Mouse (Mus musculus) retina, embryonic 14.5 days (tissue): Measurements from ENCODE around the gene Btbd9.

Experiments used
- DNase-seq: peaks from one replicate; pipeline ENCODE4 v3.0.0-alpha.2; 2015; ENCODE audit warnings: low spot score

Gene Btbd9

DNA sequence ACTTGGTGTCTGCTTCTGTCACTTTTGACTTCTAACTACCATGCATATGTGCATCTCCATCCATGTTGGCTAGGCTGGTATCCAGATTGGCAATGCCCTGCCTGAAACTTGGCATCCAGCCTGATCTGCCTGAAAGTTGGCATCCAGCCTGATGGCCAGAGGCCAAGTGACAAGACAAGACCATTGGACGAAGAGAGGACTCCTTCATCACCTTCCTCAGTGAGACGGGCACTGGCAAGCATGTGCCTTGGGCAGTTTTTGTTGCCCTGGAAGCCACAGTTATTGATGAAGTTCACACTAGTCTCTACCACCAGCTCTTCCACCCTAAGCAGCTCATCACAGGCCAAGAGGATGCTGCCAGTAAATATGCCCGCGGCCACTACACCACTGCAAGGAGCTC is 398.9 kb downstream of the Btbd9 start:
- DNase-seq, result no peak
